Mouse (Mus musculus) adrenal gland (tissue): ENCODE measurements around the gene Rnf130.

Experiments used
- intact Hi-C: fragments of 180-260 bp; cut with DNase I; formaldehyde crosslinking; loops from one replicate; pipeline ENCODE4 v1.15.1; 2025

The Rnf130 gene

DNA sequence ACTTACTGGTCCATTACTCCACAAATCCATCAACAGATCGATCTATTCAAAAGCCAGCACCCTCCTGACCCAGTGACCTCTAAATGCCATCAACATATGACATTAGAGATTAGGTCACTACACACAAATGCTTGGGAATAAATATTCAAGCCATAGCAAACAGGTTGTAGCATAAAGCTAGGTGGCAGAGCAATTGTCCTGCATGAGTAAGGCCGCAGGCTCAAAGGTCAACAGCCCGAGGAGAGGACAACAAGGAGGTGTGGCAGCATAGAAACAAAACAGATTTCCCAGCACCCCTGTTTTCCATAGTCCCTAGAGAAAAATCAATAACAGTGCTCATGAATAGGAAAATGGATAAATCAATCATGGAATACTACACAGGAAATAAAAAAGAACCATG lies 3.1 kb upstream of the Rnf130 start:
- intact Hi-C loops, result no loop called here

DNA sequence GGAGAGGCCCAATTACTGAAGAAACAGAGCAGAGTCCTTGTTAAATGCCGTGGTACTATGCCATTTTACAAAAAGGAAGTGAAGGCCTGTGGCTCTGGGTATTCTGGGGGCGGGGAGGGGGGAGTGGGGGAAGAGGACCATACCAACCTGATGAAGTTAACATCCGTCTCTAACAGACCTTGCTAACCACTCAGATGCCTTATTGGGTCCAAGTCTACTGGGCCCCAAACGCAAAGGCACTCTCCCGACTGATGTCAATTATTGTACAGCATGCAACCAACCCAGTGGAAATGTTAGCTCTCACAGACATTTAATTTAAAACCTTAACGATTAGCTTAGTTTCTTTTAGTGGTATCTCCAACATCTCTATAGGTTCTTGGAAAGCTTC lies 707 bp upstream of the Rnf130 start:
- intact Hi-C loops, result no loop called here

- intact Hi-C loops, result loop anchor here (5.0 kb wide), 2 partner anchors 46 to 106 kb away; partner anchors contain the start of gene Tbc1d9b
These were observed 775 bp downstream of the Rnf130 start for GRCm38 (mm10) chr11:50025721-50026520.

GRCm38 (mm10) chr11:50026521-50027090 lies 1.5 kb downstream of the Rnf130 start:
- intact Hi-C loops, result loop anchor here (5.0 kb wide), 2 partner anchors 46 to 106 kb away; partner anchors contain the start of gene Tbc1d9b

DNA sequence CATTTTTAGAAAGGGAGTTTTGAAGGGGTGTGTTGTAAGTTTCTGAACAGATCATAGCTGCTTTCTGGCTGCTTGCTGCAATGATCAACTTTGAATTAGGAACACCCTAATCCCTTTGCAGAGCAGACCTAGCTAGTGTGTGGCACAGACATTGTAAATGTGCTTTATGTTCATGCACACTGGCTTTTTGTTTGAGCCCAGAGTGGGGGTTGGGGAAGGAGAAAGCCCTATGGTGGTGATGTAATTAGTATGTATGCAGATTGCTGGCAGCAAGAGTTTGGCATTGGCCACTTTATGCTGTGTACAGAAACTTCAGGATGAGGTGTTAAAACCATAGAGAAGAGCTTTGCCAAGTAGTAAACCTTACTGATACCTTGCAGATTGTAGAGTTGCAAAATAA lies 3.3 kb downstream of the Rnf130 start:
- intact Hi-C loops, result loop anchor here (5.0 kb wide), 2 partner anchors 44 to 104 kb away; partner anchors contain the start of gene Tbc1d9b

- intact Hi-C loops, result no loop called here
These were observed 9.0 kb downstream of the Rnf130 start for GRCm38 (mm10) chr11:50034155-50034554.

DNA sequence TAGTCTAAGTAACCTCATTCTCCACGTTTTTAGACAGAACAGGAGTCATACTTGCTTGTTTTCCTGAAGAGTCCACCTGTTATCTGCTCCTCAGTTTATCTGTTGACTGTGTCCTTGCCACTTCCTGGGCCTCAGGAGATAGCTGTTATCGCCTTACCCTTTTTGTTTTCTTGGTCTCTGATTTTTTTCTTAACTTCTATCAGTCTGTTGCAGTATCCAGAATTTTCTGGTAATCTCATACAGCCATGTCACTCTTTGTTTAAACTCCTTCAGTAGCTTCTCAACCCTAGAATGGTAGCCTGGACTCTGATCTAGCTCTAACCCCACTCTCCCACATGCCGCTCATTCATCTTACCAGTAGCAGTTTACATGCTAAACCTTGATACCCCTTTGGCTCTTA lies 10.6 kb downstream of the Rnf130 start:
- intact Hi-C loops, result no loop called here

DNA sequence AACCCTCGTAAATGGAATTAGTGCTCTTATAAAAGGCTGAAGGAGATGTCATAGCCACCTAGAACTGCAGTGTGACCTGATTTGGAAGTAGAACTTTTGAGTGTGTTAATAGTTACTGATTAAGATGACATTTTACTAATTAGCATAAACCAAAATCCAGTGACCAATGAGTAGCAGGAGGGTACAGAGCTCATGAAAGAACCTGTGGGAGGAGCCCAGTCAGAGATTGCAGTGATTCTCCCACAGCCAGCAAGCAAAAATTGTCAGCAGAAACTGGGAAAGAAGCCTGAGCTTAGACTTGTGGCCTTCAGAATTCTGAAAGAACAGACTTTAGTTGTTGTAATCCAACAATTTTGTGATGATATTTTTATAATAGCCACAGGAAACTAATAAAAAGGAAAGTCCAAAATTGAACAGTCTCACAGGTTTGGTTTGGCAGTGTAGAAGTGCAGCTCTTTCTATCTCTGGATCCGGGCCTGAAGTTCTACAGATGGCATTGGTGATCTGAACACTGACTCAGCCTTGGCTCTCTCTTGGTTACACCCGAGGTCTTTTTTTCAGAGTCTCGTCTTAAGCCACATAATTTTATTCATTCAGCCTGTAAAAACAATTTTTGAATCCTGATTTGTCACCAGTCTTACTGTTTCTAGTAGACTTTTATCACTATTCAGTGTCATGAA lies 11.8 kb downstream of the Rnf130 start:
- intact Hi-C loops, result no loop called here

GRCm38 (mm10) chr11:50038757-50039156 lies 13.6 kb downstream of the Rnf130 start:
- intact Hi-C loops, result no loop called here

DNA sequence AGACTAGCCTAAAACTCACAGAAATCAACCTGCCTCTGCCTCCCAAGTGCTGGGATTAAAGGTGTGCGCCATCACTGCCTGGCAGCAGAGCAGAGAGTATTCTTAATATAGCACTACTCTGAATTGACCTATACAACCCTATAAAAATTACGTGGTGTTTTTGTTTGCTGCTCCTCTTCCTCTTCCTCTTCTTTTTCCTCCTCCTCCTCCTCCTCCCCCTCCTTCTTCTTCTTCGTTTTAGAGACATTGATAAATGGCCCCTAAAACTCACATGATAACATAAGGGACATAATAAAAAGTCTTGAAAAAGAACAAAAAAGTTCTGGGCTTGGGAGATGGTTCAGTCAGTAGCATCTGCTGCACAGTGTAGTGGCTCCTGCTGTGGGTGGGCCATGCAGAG lies 16.0 kb downstream of the Rnf130 start:
- intact Hi-C loops, result no loop called here

GRCm38 (mm10) chr11:50042345-50042997 lies 17.3 kb downstream of the Rnf130 start:
- intact Hi-C loops, result no loop called here

DNA sequence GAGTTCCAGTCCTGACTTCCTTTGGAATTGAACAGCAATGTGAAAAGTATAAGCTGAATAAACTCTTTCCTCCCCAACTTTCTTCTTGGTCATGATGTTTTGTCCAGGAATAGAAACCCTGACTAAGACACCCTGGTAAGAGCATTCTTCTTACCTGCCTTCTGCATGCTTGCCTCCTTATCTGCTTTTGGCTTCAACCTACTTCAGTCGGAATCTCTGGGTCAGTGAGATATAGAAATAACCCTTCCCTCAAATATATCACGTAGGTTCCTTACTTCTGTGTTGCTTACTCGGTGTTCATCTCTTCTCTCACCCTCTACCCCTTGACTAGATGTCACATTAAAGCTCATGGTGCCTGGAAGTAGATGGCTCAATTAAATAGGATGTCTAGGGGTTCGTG lies 19.3 kb downstream of the Rnf130 start:
- intact Hi-C loops, result no loop called here

DNA sequence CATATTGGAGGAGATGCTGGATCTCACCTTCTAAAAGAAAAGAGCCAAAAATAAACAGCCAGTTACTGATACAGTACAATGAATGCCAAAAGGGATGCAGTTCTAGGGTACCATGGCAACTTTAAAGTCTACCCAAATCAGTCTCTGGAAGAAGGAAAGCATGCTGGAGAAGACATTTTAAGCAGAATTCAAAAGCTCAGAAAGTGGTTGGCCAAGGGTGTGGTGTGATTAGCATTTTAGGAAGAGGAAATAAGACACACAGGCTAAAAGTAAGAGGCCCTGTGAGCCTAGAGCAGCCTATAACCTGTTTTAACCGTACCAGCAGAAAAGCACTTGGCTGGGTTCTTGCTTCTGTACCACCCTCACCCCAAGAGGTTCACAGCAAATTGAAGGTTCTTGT lies 22.5 kb downstream of the Rnf130 start:
- intact Hi-C loops, result no loop called here

DNA sequence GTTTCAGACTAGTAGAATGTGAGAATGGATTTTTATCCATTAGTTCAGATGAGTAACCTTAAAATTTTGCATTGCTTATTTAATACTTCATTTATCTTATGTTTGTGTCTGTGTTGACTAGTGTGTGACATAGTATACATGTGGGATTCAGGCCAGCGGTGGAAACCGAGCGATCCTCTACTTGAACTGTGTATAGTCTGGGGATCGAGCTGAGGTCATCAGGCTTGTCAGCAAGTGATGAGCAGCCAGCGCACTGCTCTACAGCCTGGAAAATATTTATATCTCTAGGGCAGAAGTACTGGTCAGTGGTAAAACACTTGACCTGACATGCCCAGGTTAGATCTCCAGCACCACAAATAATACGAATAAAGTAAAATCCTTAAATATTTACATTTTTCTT lies 23.0 kb downstream of the Rnf130 start:
- intact Hi-C loops, result no loop called here

GRCm38 (mm10) chr11:50050392-50050791 lies 25.2 kb downstream of the Rnf130 start:
- intact Hi-C loops, result no loop called here

GRCm38 (mm10) chr11:50057713-50058112 lies 32.6 kb downstream of the Rnf130 start:
- intact Hi-C loops, result no loop called here

DNA sequence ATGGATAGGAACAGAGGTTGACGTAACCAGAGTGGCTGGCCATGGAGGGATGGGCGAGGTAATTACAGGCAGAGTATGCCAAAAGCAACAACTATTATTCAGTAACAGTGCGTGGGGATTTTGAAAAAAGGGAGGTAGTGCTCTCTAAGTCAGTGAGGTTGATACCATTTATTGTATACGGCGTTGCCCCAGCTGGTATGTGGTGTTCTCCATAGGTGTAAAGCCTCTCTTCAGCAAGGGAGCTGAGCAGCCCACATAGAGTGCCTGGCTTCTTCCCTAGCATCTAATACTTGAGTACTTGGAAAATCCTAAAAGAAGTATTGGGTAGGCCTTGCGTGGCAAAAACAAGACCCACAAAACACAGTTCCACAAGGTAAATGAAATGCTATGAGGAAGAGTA lies 33.1 kb downstream of the Rnf130 start:
- intact Hi-C loops, result no loop called here

DNA sequence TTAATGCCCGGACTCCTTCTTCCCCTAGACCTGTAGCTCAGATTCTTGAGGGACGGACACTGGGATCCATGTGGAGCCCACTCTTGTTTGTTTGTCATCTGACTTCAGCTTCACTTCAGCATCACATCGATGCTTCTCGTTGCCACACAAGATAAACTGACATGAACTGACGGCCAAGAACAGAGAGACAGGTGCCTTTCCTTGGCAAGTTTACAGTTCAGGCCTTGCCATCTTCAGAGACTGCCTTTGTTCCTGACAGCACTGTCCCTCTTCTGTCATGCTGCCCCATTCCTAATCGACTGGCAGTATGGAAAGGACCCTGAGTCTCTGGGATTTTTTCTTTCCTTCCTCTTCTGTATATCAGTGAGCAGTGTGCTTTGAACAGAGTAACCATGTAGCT lies 33.9 kb downstream of the Rnf130 start:
- intact Hi-C loops, result no loop called here

DNA sequence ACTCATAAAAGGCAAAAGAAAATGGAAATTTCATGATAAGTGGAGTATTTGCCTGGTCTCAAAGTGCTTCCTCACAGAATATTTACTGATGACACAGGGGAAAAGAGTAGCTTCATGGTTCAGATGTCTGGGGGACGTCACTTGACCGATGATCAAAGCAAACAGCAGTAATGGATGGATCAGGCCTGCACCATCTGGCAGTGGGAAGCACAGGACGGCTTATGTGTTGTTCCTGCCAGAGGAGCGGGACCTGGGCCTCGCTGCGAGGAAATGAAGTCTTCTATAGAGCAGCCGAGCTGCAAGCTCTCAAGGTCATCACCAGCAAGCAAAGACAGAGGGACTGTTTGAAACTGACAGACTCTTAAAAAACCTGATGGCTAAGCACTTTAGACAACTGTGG lies 37.0 kb downstream of the Rnf130 start:
- intact Hi-C loops, result no loop called here

- intact Hi-C loops, result no loop called here
These were observed 40.9 kb downstream of the Rnf130 start for GRCm38 (mm10) chr11:50066088-50066487.

GRCm38 (mm10) chr11:50073830-50074229 lies 48.7 kb downstream of the Rnf130 start:
- intact Hi-C loops, result loop anchor here (5.0 kb wide), 1 partner anchor 47 kb away; the partner anchor contains the start of gene Rnf130

- intact Hi-C loops, result no loop called here
These were observed 51.6 kb downstream of the Rnf130 start for GRCm38 (mm10) chr11:50076756-50077155.
